Mouse (Mus musculus): ENCODE data around the gene Ebf4. TPM values are rescaled to one million over a fixed set of nuclear protein-coding genes. Genes with fewer than 3 reads are reported as not detected.

Ebf4 gene
- under 1 TPM in 1 of 2 experiments, not detected in 1; 0.11 TPM for polyA plus RNA-seq (2017; shearing (Covaris generic))

GRCm38 (mm10) chr2:130294936-130295277, at the start of gene Ebf4:
Gene Ebf4, plus strand, starts transcription at chr2:130295169.

DNA sequence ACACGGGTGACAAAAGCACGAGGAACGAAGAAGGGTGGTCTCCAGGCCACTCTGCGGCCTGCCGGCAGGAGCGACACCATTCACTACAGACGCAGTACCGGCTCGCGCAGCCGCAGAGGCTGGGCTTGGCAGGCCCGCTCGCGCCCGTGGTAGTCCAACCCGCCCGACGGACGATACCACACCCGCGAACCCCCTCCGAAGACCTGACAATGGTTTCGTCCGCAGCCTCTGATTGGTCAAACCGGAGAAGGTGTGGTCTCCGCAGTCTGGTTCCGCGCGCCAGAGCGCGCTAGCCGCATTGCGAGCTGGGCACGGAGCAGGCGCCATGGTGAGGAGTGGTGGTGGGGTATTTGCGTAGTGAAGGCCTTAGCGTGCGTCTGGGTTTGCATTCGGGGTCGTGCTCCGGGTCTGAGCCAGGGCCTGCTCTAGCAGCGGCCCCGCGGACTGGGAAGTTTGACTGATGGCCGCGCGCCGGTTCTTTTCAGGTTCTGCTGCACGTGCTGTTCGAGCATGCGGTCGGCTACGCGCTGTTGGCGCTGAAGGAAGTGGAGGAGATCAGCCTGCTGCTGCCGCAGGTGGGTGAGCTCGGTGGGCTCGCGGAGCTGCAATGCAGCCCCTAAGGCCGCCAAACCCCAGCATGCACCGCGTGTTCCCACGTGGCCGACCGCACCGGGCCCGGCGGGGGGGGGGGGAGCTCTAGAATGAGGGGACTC, 20.7 kb upstream of the Ebf4 start, which contains the start of gene Nop56:
Gene Nop56, plus strand, starts transcription at position 282 of the 713 bp plus-strand sequence.

DNA sequence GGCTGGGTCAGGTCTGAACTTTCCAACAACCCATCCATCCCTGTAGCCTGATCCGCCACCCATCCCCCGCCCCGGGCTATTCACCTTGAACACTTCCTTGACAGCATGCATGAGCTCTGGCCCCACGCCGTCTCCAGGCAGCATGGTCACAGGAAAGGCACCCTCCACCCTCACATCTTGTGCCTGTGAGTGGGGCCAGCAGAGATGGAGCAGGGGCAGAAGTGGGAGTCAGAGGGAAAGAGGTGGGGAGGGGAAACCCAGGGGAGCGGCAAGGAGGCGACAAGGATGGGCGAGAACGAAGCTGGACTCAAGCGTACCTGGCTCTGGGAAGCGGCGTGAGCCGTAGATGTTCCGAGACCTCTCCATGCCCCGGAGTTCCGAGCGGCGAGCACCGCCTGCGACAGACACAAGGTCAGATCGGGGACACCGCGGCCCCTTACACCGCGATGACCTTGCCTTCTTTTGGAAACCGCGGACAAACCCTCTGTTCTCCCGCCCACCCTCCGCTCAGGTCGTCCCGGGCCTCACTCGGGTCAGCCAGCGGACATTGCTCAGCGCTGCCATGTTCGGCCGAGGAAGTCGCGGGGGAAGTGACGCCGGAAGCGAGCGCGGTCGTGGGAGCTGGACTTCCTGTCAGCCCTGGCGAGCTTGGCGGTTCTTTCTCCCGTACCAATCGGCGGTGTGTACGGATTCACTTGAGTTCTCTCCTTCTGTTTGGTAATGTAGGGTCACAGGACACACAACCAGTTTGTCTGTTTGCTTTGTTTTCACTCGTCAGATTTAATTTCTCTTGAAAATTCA, 10.9 kb upstream of the Ebf4 start, which contains the start of gene Idh3b:
Gene Idh3b, minus strand, starts transcription at position 694 of the 801 bp plus-strand sequence.

DNA sequence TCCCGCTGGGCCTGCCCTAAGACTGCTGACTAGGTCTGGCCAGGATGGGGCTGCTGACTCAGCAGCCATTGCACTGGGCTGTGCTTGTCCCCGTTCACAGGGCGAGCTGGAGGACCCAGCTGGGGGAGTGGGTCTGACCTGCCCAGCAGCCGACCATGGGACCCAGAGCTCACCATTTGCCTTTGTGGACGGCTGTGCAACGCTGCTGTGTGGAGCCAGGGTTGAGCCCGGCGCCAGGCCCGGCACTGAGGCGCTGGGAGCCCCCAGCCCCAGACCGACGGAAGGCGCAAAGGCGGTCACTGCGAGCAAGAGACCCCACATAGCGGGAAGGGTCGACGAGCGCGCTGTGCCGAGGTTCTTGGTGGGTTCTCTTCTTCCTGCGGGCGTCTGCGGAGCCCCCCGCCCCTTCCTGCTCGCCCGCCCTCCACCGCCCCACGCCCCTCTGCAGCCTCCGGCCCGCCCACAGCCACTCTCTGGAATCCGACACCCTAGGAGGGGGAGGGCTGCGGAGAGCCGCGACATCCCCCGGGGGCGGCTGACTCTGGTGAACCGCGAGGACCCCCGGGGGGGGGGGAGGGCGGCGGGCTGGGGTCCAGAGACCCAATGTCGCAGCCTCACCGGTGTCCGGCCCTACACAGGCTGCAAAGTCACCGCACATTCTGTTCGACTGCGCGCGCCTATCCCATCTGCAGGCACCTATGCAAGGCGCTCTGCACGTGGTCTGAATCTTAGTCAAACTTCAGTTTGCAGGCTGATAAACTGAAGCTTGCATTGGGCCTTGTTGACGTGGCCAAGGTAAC, 102.4 kb downstream of the Ebf4 start, which contains the start of gene Cpxm1:
Gene Cpxm1, minus strand, starts transcription at position 389 of the 800 bp plus-strand sequence.

GRCm38 (mm10) chr2:130404939-130405338, 110.0 kb downstream of the Ebf4 start, which contains the start of the genes Gm28372 and 1700020A23Rik:
Gene Gm28372, plus strand, starts transcription at chr2:130405239.
Gene 1700020A23Rik, plus strand, starts transcription at chr2:130405259.

DNA sequence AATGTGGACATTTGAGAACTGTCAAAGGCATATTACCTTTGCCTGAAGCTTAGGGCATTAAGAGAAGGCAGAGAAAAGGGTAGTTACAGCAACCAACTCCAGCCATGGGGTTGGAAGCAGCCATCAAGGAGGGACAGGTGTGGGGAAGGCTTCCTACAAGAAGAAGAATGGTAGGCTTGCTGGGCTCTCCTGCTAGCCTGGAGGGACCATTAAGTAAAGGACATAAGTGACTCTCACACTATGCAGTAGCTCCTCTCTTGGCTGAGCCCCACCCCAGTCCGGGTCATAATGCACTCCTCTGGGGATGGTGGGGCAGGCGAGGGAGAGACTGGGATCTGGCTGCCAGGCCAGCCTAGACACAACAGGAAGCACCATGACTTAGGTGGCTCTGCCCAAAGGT, 111.2 kb downstream of the Ebf4 start, which contains the start of gene Tmem239:
Gene Tmem239, plus strand, starts transcription at position 301 of the 400 bp plus-strand sequence.

Other genes starting within 250 kb of the Ebf4 start
- not detected for gene Tgm6, start 182.8 kb upstream of the Ebf4 start, polyA plus RNA-seq (2017; shearing (Covaris generic))
- 100 to 1,000 TPM; 397 to 432 TPM for gene Snrpb, start 115.8 kb upstream of the Ebf4 start, polyA plus RNA-seq (2017; shearing (Covaris generic))
- gene Tmc2, start 100.0 kb upstream of the Ebf4 start, polyA plus RNA-seq (2017; shearing (Covaris generic)), result under 1 TPM in 1 of 2 experiments, not detected in 1; 0.34 TPM
- gene Nop56, start 20.7 kb upstream of the Ebf4 start, polyA plus RNA-seq (2017; shearing (Covaris generic)), result 100 to 1,000 TPM; 218 to 313 TPM
- 100 to 1,000 TPM; 178 to 182 TPM for gene Idh3b, start 10.6 kb upstream of the Ebf4 start, polyA plus RNA-seq (2017; shearing (Covaris generic))
- 1 to 10 TPM in 1 of 2 experiments, under 1 TPM in 1; 0.43 to 3.3 TPM for gene Cpxm1, start 102.4 kb downstream of the Ebf4 start, polyA plus RNA-seq (2017; shearing (Covaris generic))
- not detected for gene Gm28372, start 110.1 kb downstream of the Ebf4 start, polyA plus RNA-seq (2017; shearing (Covaris generic))
- 1 to 10 TPM in 1 of 2 experiments, under 1 TPM in 1; 0.37 to 1.1 TPM for gene 1700020A23Rik, start 110.1 kb downstream of the Ebf4 start, polyA plus RNA-seq (2017; shearing (Covaris generic))
- gene Tmem239, start 111.3 kb downstream of the Ebf4 start, polyA plus RNA-seq (2017; shearing (Covaris generic)), result not detected
- 100 to 1,000 TPM; 223 to 274 TPM for gene Vps16, start 129.2 kb downstream of the Ebf4 start, polyA plus RNA-seq (2017; shearing (Covaris generic))
- 10 to 100 TPM; 14.8 to 18.5 TPM for gene Pced1a, start 129.5 kb downstream of the Ebf4 start, polyA plus RNA-seq (2017; shearing (Covaris generic))
- gene Ptpra, start 155.1 kb downstream of the Ebf4 start, polyA plus RNA-seq (2017; shearing (Covaris generic)), result 100 to 1,000 TPM; 169 to 209 TPM